In the genomic region with DNA sequence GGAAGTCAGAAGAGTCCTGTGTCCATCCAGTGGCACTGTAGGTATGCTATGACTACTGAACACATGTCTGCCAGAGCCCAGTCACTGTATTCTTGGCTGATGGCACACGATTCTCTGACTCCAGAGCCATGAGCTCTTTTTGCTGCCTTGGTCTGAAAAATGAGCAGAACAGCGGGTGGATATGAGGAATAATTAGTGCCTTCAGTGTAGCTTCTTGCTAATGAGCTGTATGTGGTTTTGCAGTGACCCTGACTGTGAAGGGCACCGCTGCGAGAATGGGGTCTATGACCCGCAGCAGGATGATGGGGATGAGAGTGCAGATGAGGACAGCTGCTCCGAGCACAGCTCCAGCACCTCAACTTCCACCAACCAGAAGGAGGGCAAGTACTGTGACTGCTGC, we compare ENCODE assay signal across 25 mouse cellular contexts.
"Had no signal": no experiment of that assay in that cellular context is flagged by ENCODE, and none has a peak within 500 bp of the region (broad histone marks: within the 10 kb centered on the region; RNA-seq: fewer than 3 reads in every experiment).

No protein-coding gene starts in this region.

- H3K4me1 ChIP-seq: heart, embryonic 13.5 days; heart, embryonic 15.5 days; hindbrain, embryonic 10.5 days; hindbrain, embryonic 12.5 days; limb, embryonic 10.5 days; limb, embryonic 12.5 days had no signal

- H3K9ac ChIP-seq: forebrain, postnatal 0 days; heart, embryonic 13.5 days; heart, embryonic 15.5 days; hindbrain, embryonic 12.5 days; hindbrain, embryonic 14.5 days; limb, embryonic 12.5 days; liver, embryonic 12.5 days had no signal

- H3K4me3 ChIP-seq: heart, embryonic 13.5 days; heart, embryonic 15.5 days; hindbrain, embryonic 10.5 days; hindbrain, embryonic 12.5 days; layer of hippocampus, adult 2 months; left cerebral cortex, adult 2 months; limb, embryonic 10.5 days; limb, embryonic 12.5 days; liver, embryonic 12.5 days had no signal

- H3K27me3 ChIP-seq: heart, embryonic 13.5 days; heart, embryonic 15.5 days; hindbrain, embryonic 12.5 days; limb, embryonic 12.5 days; liver, embryonic 12.5 days had no signal

- H3K9me3 ChIP-seq: heart, embryonic 13.5 days; heart, embryonic 15.5 days; hindbrain, embryonic 10.5 days; hindbrain, embryonic 12.5 days; limb, embryonic 10.5 days; limb, embryonic 12.5 days; liver, embryonic 12.5 days had no signal

- DNase-seq: forebrain, postnatal 0 days; gastrocnemius, postnatal 14 days; gastrocnemius, postnatal 36 days; heart, adult 18-20 months; heart, postnatal 14 days; heart, postnatal 36 days; kidney, adult 18-20 months; kidney, adult 8-10 months; kidney, postnatal 10 days; kidney, postnatal 25 days; kidney, postnatal 4 days had no signal

- ATAC-seq: forebrain, postnatal 0 days; hindbrain, embryonic 16.5 days; inflammation-experienced regulatory T-cells, adult 6 months; intestine, postnatal 0 days; liver, embryonic 12.5 days had no signal

- H3K4me2 ChIP-seq: heart, embryonic 11.5 days; heart, embryonic 13.5 days; heart, embryonic 15.5 days; hindbrain, embryonic 12.5 days; hindbrain, embryonic 14.5 days; limb, embryonic 12.5 days; liver, embryonic 12.5 days had no signal

- H3K27ac ChIP-seq: heart, embryonic 13.5 days; heart, embryonic 15.5 days; hindbrain, embryonic 10.5 days; hindbrain, embryonic 12.5 days; hindbrain, embryonic 14.5 days; layer of hippocampus, adult 2 months; left cerebral cortex, adult 2 months; limb, embryonic 10.5 days; limb, embryonic 12.5 days; liver, embryonic 12.5 days had no signal
